Mouse (Mus musculus) CD4-positive, CD25-positive, alpha-beta regulatory T cell, adult 4 months (primary cell): ENCODE results near the gene Rapgef6. TPM values are rescaled to one million over a fixed set of nuclear protein-coding genes. Genes with fewer than 3 reads are reported as not detected.

Experiments used
- ATAC-seq: one replicate; pipeline ENCODE4 v1.8.0; 2017
- polyA plus RNA-seq, 2 experiments: library from polyadenylated mRNA; unstranded; fragments of 100-300 nt; shearing (Covaris generic); gene quantifications; one replicate each; pipeline ENCODE4 v1.2.1; 2017

The Rapgef6 gene
- polyA plus RNA-seq, 2 experiments from 2014 or later: 258 to 274 TPM

- no peak for ATAC-seq
These were observed 216.5 kb downstream of the Rapgef6 start for GRCm38 (mm10) chr11:54739012-54739750.

GRCm38 (mm10) chr11:54741330-54741729 lies 218.7 kb downstream of the Rapgef6 start:
- peak; percentile 46 for ATAC-seq

- ATAC-seq: no peak
These were observed 221.6 kb downstream of the Rapgef6 start for GRCm38 (mm10) chr11:54744231-54744630.

Other genes with a start within 250 kb of the Rapgef6 start
- gene Acsl6, start 219.0 kb upstream of the Rapgef6 start, polyA plus RNA-seq: not detected
- gene Meikin, start 152.2 kb upstream of the Rapgef6 start, polyA plus RNA-seq: not detected
- 10 to 100 TPM; 12.7 to 12.9 TPM for gene Fnip1, start 84.6 kb upstream of the Rapgef6 start, polyA plus RNA-seq